Mouse (Mus musculus) stomach, postnatal 0 days (tissue): ENCODE data around the gene Nrip2.

Experiments
- CTCF ChIP-seq: IDR thresholded peaks from 2 replicates; pipeline ENCODE4 v1.5.1; 2016; ENCODE audit warnings: antibody characterized with exemption, low read depth, mild to moderate bottlenecking, moderate library complexity
- EP300 ChIP-seq: optimal IDR thresholded peaks from 2 replicates; pipeline ENCODE3; 2016; ENCODE audit warnings: antibody characterized with exemption

- TF ChIP-seq CTCF (no peak), EP300 (no peak)
These were observed 19.0 kb downstream of the Nrip2 start for GRCm38 (mm10) chr6:128418076-128418475.
